Mouse (Mus musculus) intestine, postnatal 0 days (tissue): ENCODE data around the gene Cyp39a1. TPM values are rescaled to one million over a fixed set of nuclear protein-coding genes. Genes with fewer than 3 reads are reported as not detected.
A peak's percentile ranks its signal among the peaks of the same experiment; 100 is the strongest.

ENCODE experiments used
- ATAC-seq: fragments of 200-750 bp; cut with Nextera tagmentation; 2 replicates; pipeline ENCODE4 v1.8.0; 2017; ENCODE audit warnings: mild to moderate bottlenecking, moderate TSS enrichment, moderate library complexity
- H3K27ac ChIP-seq: fragments of 300-500 bp; sonication (generic); 2 replicates; pipeline ENCODE4 v1.5.1; 2014; ENCODE audit warnings: mild to moderate bottlenecking, low read depth, low read length, moderate library complexity
- H3K27me3 ChIP-seq: fragments of 300-500 bp; sonication (generic); replicated peaks from 2 replicates; pipeline ENCODE4 v1.6.1; 2014; ENCODE audit warnings: low read length, mixed read lengths; ENCODE audit not compliant: control insufficient read depth, insufficient read depth
- H3K36me3 ChIP-seq: fragments of 300-500 bp; sonication (generic); 2 replicates; pipeline ENCODE4 v1.6.1; 2014; ENCODE audit warnings: mild to moderate bottlenecking, moderate library complexity; ENCODE audit not compliant: control insufficient read depth, insufficient read depth
- H3K4me1 ChIP-seq: fragments of 300-500 bp; sonication (generic); replicated peaks from 2 replicates; pipeline ENCODE4 v1.6.1; 2014; ENCODE audit warnings: antibody characterized with exemption, low read length, mixed read lengths; ENCODE audit not compliant: control insufficient read depth, insufficient read depth
- H3K4me2 ChIP-seq: fragments of 300-500 bp; sonication (generic); replicated peaks from 2 replicates; pipeline ENCODE4 v1.6.1; 2014; ENCODE audit warnings: low read depth, mild to moderate bottlenecking, moderate library complexity
- H3K4me3 ChIP-seq: fragments of 300-500 bp; sonication (generic); 2 replicates; pipeline ENCODE4 v1.5.1; 2014; ENCODE audit warnings: low read depth, low read length
- H3K9ac ChIP-seq: fragments of 300-500 bp; sonication (generic); 2 replicates; pipeline ENCODE4 v1.6.1; 2014; ENCODE audit warnings: mild to moderate bottlenecking, low read depth, low read length
- H3K9me3 ChIP-seq: fragments of 300-500 bp; sonication (generic); 2 replicates; pipeline ENCODE4 v1.6.1; 2016; ENCODE audit warnings: mixed run types; ENCODE audit not compliant: control insufficient read depth
- CTCF ChIP-seq: sonication (generic); IDR thresholded peaks from 2 replicates; pipeline ENCODE4 v1.5.1; 2016; ENCODE audit warnings: low read depth, mild to moderate bottlenecking, control low read depth, antibody characterized with exemption, moderate library complexity
- WGBS: fragments of 180-500 bp; shearing (Covaris S2); extraction: QIAGEN DNeasy Blood & Tissue Kit; methylation state at CpG from one replicate; pipeline ENCODE4 v1.1.7; 2014; 5-methylcytosine and 5-hydroxymethylcytosine counted together
- polyA plus RNA-seq: library from polyadenylated mRNA; unstranded; fragments of >200 nt; fragmentation: Nextera tagmentation; extraction: Ambion mirVana; gene quantifications from 2 replicates; pipeline ENCODE4 v1.2.1, GENCODE M21; 2015

Cyp39a1 gene
- polyA plus RNA-seq, 1 experiment from 2014 or later: 6.8 TPM

GRCm38 (mm10) chr17:43676241-43676640, 9.0 kb downstream of the Cyp39a1 start:
- Histone ChIP-seq H3K4me2 (no peak overlapping the region), H3K27ac (no peak overlapping the region), H3K9ac (no peak overlapping the region), H3K4me1 (no peaks in the 10 kb centered on the region), H3K4me3 (no peak overlapping the region), H3K9me3 (no peaks in the 10 kb centered on the region), H3K27me3 (no peaks in the 10 kb centered on the region), H3K36me3 (no peaks in the 10 kb centered on the region)
- WGBS: 85% methylated on average over 1 of the region's 1 CpGs
- no peak for ATAC-seq
- TF ChIP-seq CTCF: peak; percentile 43

- Histone ChIP-seq H3K9me3 (no peaks in the 10 kb centered on the region), H3K9ac (no peak overlapping the region), H3K27ac (no peak overlapping the region), H3K27me3 (no peaks in the 10 kb centered on the region), H3K36me3 (no peaks in the 10 kb centered on the region), H3K4me1 (no peaks in the 10 kb centered on the region), H3K4me2 (no peak overlapping the region), H3K4me3 (no peak overlapping the region)
- 41% methylated on average over 1 of the region's 1 CpGs for WGBS
- no peak for TF ChIP-seq CTCF
- ATAC-seq: no peak
Observed at GRCm38 (mm10) chr17:43677317-43677716, 10.1 kb downstream of the Cyp39a1 start.

GRCm38 (mm10) chr17:43684086-43684485, 16.9 kb downstream of the Cyp39a1 start:
- H3K4me2 ChIP-seq: no peak overlapping the region

GRCm38 (mm10) chr17:43684638-43685037, 17.4 kb downstream of the Cyp39a1 start:
- H3K4me1 ChIP-seq: no peaks in the 10 kb centered on the region
- H3K9ac ChIP-seq: no peak overlapping the region
- H3K27ac ChIP-seq: no peak overlapping the region
- H3K4me3 ChIP-seq: no peak overlapping the region
- no peak for ATAC-seq
- TF ChIP-seq CTCF: no peak
- no peaks in the 10 kb centered on the region for H3K27me3 ChIP-seq
- 93% methylated on average over 5 of the region's 5 CpGs for WGBS
- no peaks in the 10 kb centered on the region for H3K9me3 ChIP-seq
- no peaks in the 10 kb centered on the region for H3K36me3 ChIP-seq
- no peak overlapping the region for H3K4me2 ChIP-seq

More at GRCm38 (mm10) chr17:43684086-43684485, 16.9 kb downstream of the Cyp39a1 start:
- Histone ChIP-seq H3K36me3 (no peaks in the 10 kb centered on the region), H3K27me3 (no peaks in the 10 kb centered on the region), H3K4me3 (no peak overlapping the region), H3K9ac (no peak overlapping the region), H3K4me1 (no peaks in the 10 kb centered on the region), H3K27ac (no peak overlapping the region), H3K9me3 (no peaks in the 10 kb centered on the region)
- ATAC-seq: no peak
- WGBS: 84% methylated on average over 7 of the region's 7 CpGs
- no peak for TF ChIP-seq CTCF

GRCm38 (mm10) chr17:43689591-43689990, 22.4 kb downstream of the Cyp39a1 start:
- H3K4me2 ChIP-seq: no peak overlapping the region
- no peak overlapping the region for H3K4me3 ChIP-seq
- H3K36me3 ChIP-seq: no peaks in the 10 kb centered on the region
- H3K9me3 ChIP-seq: no peaks in the 10 kb centered on the region
- TF ChIP-seq CTCF: no peak
- 83% methylated on average over 9 of the region's 9 CpGs for WGBS
- no peaks in the 10 kb centered on the region for H3K27me3 ChIP-seq
- H3K9ac ChIP-seq: no peak overlapping the region
- no peaks in the 10 kb centered on the region for H3K4me1 ChIP-seq
- ATAC-seq: no peak
- H3K27ac ChIP-seq: no peak overlapping the region

- no peak overlapping the region for H3K9ac ChIP-seq
- H3K9me3 ChIP-seq: no peaks in the 10 kb centered on the region
- no peaks in the 10 kb centered on the region for H3K27me3 ChIP-seq
- WGBS: 35% methylated on average over 14 of the region's 14 CpGs
- H3K4me3 ChIP-seq: no peak overlapping the region
- H3K27ac ChIP-seq: no peak overlapping the region
- H3K4me2 ChIP-seq: no peak overlapping the region
- ATAC-seq: no peak
- H3K36me3 ChIP-seq: no peaks in the 10 kb centered on the region; the same call in 1 of the 2 replicates
- TF ChIP-seq CTCF: peak; percentile 90
- H3K4me1 ChIP-seq: no peaks in the 10 kb centered on the region
Observed at GRCm38 (mm10) chr17:43698997-43699649, 31.9 kb downstream of the Cyp39a1 start.
